Mouse (Mus musculus) small intestine, adult 10 weeks (tissue): ENCODE results near the gene 9230113P08Rik. TPM values are rescaled to one million over a fixed set of nuclear protein-coding genes. Genes with fewer than 3 reads are reported as not detected.

Source experiments
- polyA plus RNA-seq: library from polyadenylated mRNA; stranded (reverse); fragments of 350-450 nt; fragmentation: Illumina TruSeq; extraction: RNeasy Lipid Tissue Mini Kit (QIAGEN cat#74804); gene quantifications from one replicate; pipeline ENCODE4 v1.2.3, GENCODE M21; 2014; ENCODE audit warnings: low replicate concordance

The 9230113P08Rik gene
- polyA plus RNA-seq: not detected

DNA sequence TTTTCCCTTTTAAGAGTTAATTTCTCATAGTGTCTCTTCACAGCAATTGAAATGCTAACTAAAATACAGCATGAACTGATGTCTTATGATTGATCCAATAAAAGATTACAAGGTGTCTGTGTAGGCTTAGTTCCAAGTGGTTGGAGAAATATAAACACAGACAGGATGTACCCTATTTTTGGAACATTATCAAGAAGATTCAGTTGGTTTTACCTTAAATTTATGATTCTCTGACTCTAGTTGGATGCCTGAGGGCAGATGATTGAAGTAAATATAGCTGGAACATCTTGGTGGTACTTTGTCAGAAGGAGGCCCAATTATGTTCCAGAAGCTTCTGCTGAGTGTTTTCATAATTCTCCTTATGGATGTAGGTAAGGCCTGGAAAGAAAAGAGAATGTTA lies at the start of gene 9230113P08Rik:
Gene 9230113P08Rik, plus strand, starts transcription at position 301 of the 400 bp plus-strand sequence.

Other genes with a start within 250 kb of the 9230113P08Rik start
- not detected for gene Pate1, start 221.0 kb upstream of the 9230113P08Rik start, polyA plus RNA-seq
- not detected for gene Gm17677, start 167.4 kb upstream of the 9230113P08Rik start, polyA plus RNA-seq
- gene Gm17727, start 130.3 kb upstream of the 9230113P08Rik start, polyA plus RNA-seq: not detected
- gene Gm27235, start 118.3 kb upstream of the 9230113P08Rik start, polyA plus RNA-seq: not detected
- gene D730048I06Rik, start 118.3 kb upstream of the 9230113P08Rik start, polyA plus RNA-seq: not detected
- not detected for gene 9230110F15Rik, start 64.3 kb upstream of the 9230113P08Rik start, polyA plus RNA-seq
- gene Gm5916, start 220.4 kb downstream of the 9230113P08Rik start, polyA plus RNA-seq: not detected